In genomic region chr2:10242970-10243369, GRCm38 (mm10) we compare ENCODE assay signal across 13 mouse cellular contexts.
A peak's percentile ranks its signal among the peaks of the same experiment; 100 is the strongest.
DNase-seq lines count a peak whose midpoint lies in the region; ATAC-seq and TF ChIP-seq lines count a peak whose summit lies in the region.
"Had no signal": no experiment of that assay in that cellular context is flagged by ENCODE, and none has a peak within 500 bp of the region (broad histone marks: within the 10 kb centered on the region; RNA-seq: fewer than 3 reads in every experiment).

No protein-coding gene starts in this region.

- no peaks in the 10 kb centered on the region for H3K27me3 ChIP-seq in lung, embryonic 15.5 days
- H3K27me3 ChIP-seq: neural tube, embryonic 13.5 days had no signal

- H3K27ac ChIP-seq in lung, embryonic 15.5 days, result no peak overlapping the region
- H3K27ac ChIP-seq in layer of hippocampus, adult 2 months, result no peak overlapping the region
- H3K27ac ChIP-seq: liver, embryonic 14.5 days; neural tube, embryonic 13.5 days had no signal

- no peak overlapping the region for H3K9ac ChIP-seq in lung, embryonic 15.5 days
- H3K9ac ChIP-seq: liver, embryonic 14.5 days; neural tube, embryonic 13.5 days had no signal

- no peak overlapping the region for H3K4me3 ChIP-seq in lung, embryonic 15.5 days
- no peak overlapping the region for H3K4me3 ChIP-seq in layer of hippocampus, adult 2 months
- H3K4me3 ChIP-seq: neural tube, embryonic 13.5 days had no signal

- no peak overlapping the region for H3K4me2 ChIP-seq in lung, embryonic 15.5 days
- H3K4me2 ChIP-seq: neural tube, embryonic 13.5 days had no signal

- no peak for TF ChIP-seq CTCF in layer of hippocampus, adult 2 months (conservative IDR thresholded peaks at IDR 0.05)

- 10% methylated on average over 9 of the region's 9 CpGs for WGBS in lung, embryonic 15.5 days

- peak; percentile 59; the same call in 1 of the 2 replicates for ATAC-seq in lung, embryonic 15.5 days (ENCODE audit: borderline replicate concordance, extremely low read depth, low FRiP score, low TSS enrichment)

- H3K36me3 ChIP-seq in lung, embryonic 15.5 days, result no peaks in the 10 kb centered on the region
- H3K36me3 ChIP-seq: neural tube, embryonic 13.5 days had no signal

- no peaks in the 10 kb centered on the region for H3K9me3 ChIP-seq in lung, embryonic 15.5 days
- H3K9me3 ChIP-seq: neural tube, embryonic 13.5 days had no signal

- no peaks in the 10 kb centered on the region for H3K4me1 ChIP-seq in lung, embryonic 15.5 days
- H3K4me1 ChIP-seq: neural tube, embryonic 13.5 days had no signal

- DNase-seq in lung, postnatal 25 days (ENCODE audit: low spot score), result no peak
- peak; percentile 70 for DNase-seq in embryo, embryonic 10.5 days (ENCODE audit: low spot score)
- peak; percentile 38 for DNase-seq in kidney, adult 9 months
- peak; percentile 10 to 29 for DNase-seq in lung, postnatal 4 days
- DNase-seq in layer of hippocampus, adult 2 months (ENCODE audit: low spot score in 2 of 2), result no peak
- DNase-seq in cerebellum, adult 8-10 months, result no peak
- no peak for DNase-seq in left cerebral cortex, adult 9 months (ENCODE audit: low spot score in 2 of 2)
- DNase-seq: cerebellum, adult 11 months; layer of hippocampus, postnatal 36 days; thymus, postnatal 4 days had no signal

Comparison
In these comparisons a context has a peak if more than half of its experiments do, and no peak if none do; other contexts are left out.
1. DNase-seq: peak in embryo, embryonic 10.5 days (single experiment), kidney, adult 9 months (single experiment) and lung, postnatal 4 days (2 of 2); none in lung, postnatal 25 days (single experiment), layer of hippocampus, adult 2 months (0 of 2), cerebellum, adult 8-10 months (single experiment) and left cerebral cortex, adult 9 months (0 of 2).